16 mouse cellular contexts compared by ENCODE assay signal in genomic region chr9:61703301-61703700, GRCm38 (mm10).
DNase-seq lines count a peak whose midpoint lies in the region; ATAC-seq and TF ChIP-seq lines count a peak whose summit lies in the region.
"Had no signal": no experiment of that assay in that cellular context is flagged by ENCODE, and none has a peak within 500 bp of the region (broad histone marks: within the 10 kb centered on the region; RNA-seq: fewer than 3 reads in every experiment).

No protein-coding gene starts in this region.

- H3K4me2 ChIP-seq in lung, embryonic 14.5 days: no peak overlapping the region
- no peak overlapping the region for H3K4me2 ChIP-seq in heart, embryonic 12.5 days
- no peak overlapping the region for H3K4me2 ChIP-seq in intestine, postnatal 0 days (replicated peaks; ENCODE audit: low read depth)
- H3K4me2 ChIP-seq: heart, embryonic 13.5 days; liver, embryonic 15.5 days; neural tube, embryonic 15.5 days; stomach, embryonic 15.5 days had no signal

- no peaks in the 10 kb centered on the region for H3K36me3 ChIP-seq in lung, embryonic 14.5 days (ENCODE audit: insufficient read depth)
- H3K36me3 ChIP-seq in heart, embryonic 12.5 days: no peaks in the 10 kb centered on the region
- no peaks in the 10 kb centered on the region for H3K36me3 ChIP-seq in intestine, postnatal 0 days (ENCODE audit: control insufficient read depth, insufficient read depth)
- H3K36me3 ChIP-seq: heart, embryonic 13.5 days; liver, embryonic 15.5 days; neural tube, embryonic 15.5 days; stomach, embryonic 15.5 days had no signal

- H3K4me1 ChIP-seq in lung, embryonic 14.5 days (ENCODE audit: insufficient read depth): peaks cover 10% of the 10 kb centered on the region; the same call in 1 of the 2 replicates
- peaks cover 7% of the 10 kb centered on the region for H3K4me1 ChIP-seq in lung, adult 2 months (ENCODE audit: control insufficient read depth, insufficient read depth, low read length)
- H3K4me1 ChIP-seq in heart, embryonic 12.5 days (replicated peaks): peaks cover 12% of the 10 kb centered on the region
- H3K4me1 ChIP-seq in intestine, postnatal 0 days (replicated peaks; ENCODE audit: control insufficient read depth, insufficient read depth, low read length): no peaks in the 10 kb centered on the region
- H3K4me1 ChIP-seq: neural tube, embryonic 15.5 days had no signal

- no peak overlapping the region for H3K27ac ChIP-seq in lung, embryonic 14.5 days (ENCODE audit: low read depth)
- no peak overlapping the region for H3K27ac ChIP-seq in heart, embryonic 12.5 days (ENCODE audit: poor library complexity, severe bottlenecking)
- no peak overlapping the region for H3K27ac ChIP-seq in intestine, postnatal 0 days (ENCODE audit: low read depth, low read length)
- H3K27ac ChIP-seq: heart, embryonic 13.5 days; kidney, postnatal 0 days; liver, embryonic 15.5 days; neural tube, embryonic 15.5 days; stomach, embryonic 15.5 days had no signal

- no peak overlapping the region for H3K9ac ChIP-seq in lung, embryonic 14.5 days
- no peak overlapping the region for H3K9ac ChIP-seq in heart, embryonic 12.5 days
- no peak overlapping the region for H3K9ac ChIP-seq in intestine, postnatal 0 days (ENCODE audit: low read depth, low read length)
- H3K9ac ChIP-seq: heart, embryonic 13.5 days; liver, embryonic 15.5 days; neural tube, embryonic 15.5 days; stomach, embryonic 15.5 days had no signal

- 45% methylated on average over 11 of the region's 11 CpGs for WGBS in lung, embryonic 14.5 days
- WGBS in lung, adult 2 months: 46% methylated on average over 11 of the region's 11 CpGs
- 62% methylated on average over 11 of the region's 11 CpGs for WGBS in heart, embryonic 12.5 days
- WGBS in intestine, postnatal 0 days: 61% methylated on average over 11 of the region's 11 CpGs

- no peaks in the 10 kb centered on the region for H3K9me3 ChIP-seq in lung, embryonic 14.5 days (ENCODE audit: low read depth, low read length)
- no peaks in the 10 kb centered on the region for H3K9me3 ChIP-seq in heart, embryonic 12.5 days (replicated peaks)
- no peaks in the 10 kb centered on the region for H3K9me3 ChIP-seq in intestine, postnatal 0 days (ENCODE audit: control insufficient read depth)
- H3K9me3 ChIP-seq: heart, embryonic 13.5 days; liver, embryonic 15.5 days; neural tube, embryonic 15.5 days; stomach, embryonic 15.5 days had no signal

- H3K4me3 ChIP-seq in lung, embryonic 14.5 days (ENCODE audit: low read depth, low read length): no peak overlapping the region
- H3K4me3 ChIP-seq in lung, adult 2 months (replicated peaks; ENCODE audit: extremely low read depth, low read depth, low read length): no peak overlapping the region
- no peak overlapping the region for H3K4me3 ChIP-seq in heart, embryonic 12.5 days
- H3K4me3 ChIP-seq in intestine, postnatal 0 days (ENCODE audit: low read depth, low read length): no peak overlapping the region
- H3K4me3 ChIP-seq: heart, embryonic 13.5 days; liver, embryonic 15.5 days; neural tube, embryonic 15.5 days; stomach, embryonic 15.5 days had no signal

- peaks cover 3% of the 10 kb centered on the region; the same call in 1 of the 2 replicates for H3K27me3 ChIP-seq in lung, embryonic 14.5 days (ENCODE audit: insufficient read depth, low read length)
- H3K27me3 ChIP-seq in heart, embryonic 12.5 days (replicated peaks): peaks cover 48% of the 10 kb centered on the region
- H3K27me3 ChIP-seq in intestine, postnatal 0 days (replicated peaks; ENCODE audit: control insufficient read depth, insufficient read depth, low read length): no peaks in the 10 kb centered on the region
- H3K27me3 ChIP-seq: stomach, embryonic 15.5 days had no signal

- no peak for ATAC-seq in lung, embryonic 14.5 days (ENCODE audit: insufficient read depth)
- ATAC-seq in heart, embryonic 12.5 days (ENCODE audit: insufficient number of reproducible peaks, low FRiP score): no peak
- ATAC-seq in intestine, postnatal 0 days: no peak

- no peak for TF ChIP-seq POLR2A in lung, adult 2 months (IDR thresholded peaks at IDR 0.05; ENCODE audit: borderline replicate concordance, extremely low read depth, low read depth, low read length)

- DNase-seq in cerebellum, postnatal 25 days: peak; percentile 17 to 32
- no peak for DNase-seq in cerebellum, adult 9-10 months
- DNase-seq in lung, embryonic 14.5 days: peak; percentile 87
- no peak for DNase-seq in lung, adult 2 months
- peak; percentile 37 for DNase-seq in brain, embryonic 18.5 days (ENCODE audit: low read depth, low spot score)
- DNase-seq in naive thymus-derived CD4-positive, alpha-beta T cell, adult 2 months (ENCODE audit: low read depth): peak; percentile 31
- DNase-seq: adrenal gland, postnatal 36 days; cerebellum, adult 18-20 months; embryo, embryonic 11 days had no signal

- no peak for TF ChIP-seq CTCF in lung, embryonic 14.5 days (IDR thresholded peaks at IDR 0.05; ENCODE audit: low read depth)
- TF ChIP-seq CTCF in lung, adult 2 months (IDR thresholded peaks at IDR 0.05; ENCODE audit: insufficient read depth, low read length): no peak
- no peak for TF ChIP-seq CTCF in intestine, postnatal 0 days (IDR thresholded peaks at IDR 0.05; ENCODE audit: low read depth)

Comparison
In these comparisons a context has a peak if more than half of its experiments do, and no peak if none do; other contexts are left out.
1. DNase-seq: peak in cerebellum, postnatal 25 days (2 of 2), lung, embryonic 14.5 days (single experiment), brain, embryonic 18.5 days (single experiment) and naive thymus-derived CD4-positive, alpha-beta T cell, adult 2 months (single experiment); none in cerebellum, adult 9-10 months (single experiment) and lung, adult 2 months (single experiment).